Mouse (Mus musculus) ES-Bruce4 (cell line): ENCODE measurements around the gene Asb15. TPM values are rescaled to one million over a fixed set of nuclear protein-coding genes. Genes with fewer than 3 reads are reported as not detected.

Experiments
- H3K27ac ChIP-seq: 2 replicates; pipeline ENCODE4 v1.5.1; 2012; ENCODE audit warnings: low read length, inconsistent platforms; ENCODE audit not compliant: insufficient read depth
- H3K27me3 ChIP-seq: 2 replicates; pipeline ENCODE4 v1.6.1; 2012; ENCODE audit warnings: mild to moderate bottlenecking, low read length, inconsistent platforms; ENCODE audit not compliant: control insufficient read depth, poor library complexity, insufficient read depth, severe bottlenecking
- H3K36me3 ChIP-seq: 2 replicates; pipeline ENCODE4 v1.6.1; 2012; ENCODE audit warnings: inconsistent platforms, mild to moderate bottlenecking, low read length, moderate library complexity; ENCODE audit not compliant: control insufficient read depth, poor library complexity, insufficient read depth, severe bottlenecking
- H3K4me1 ChIP-seq: one replicate; pipeline ENCODE4 v1.8.1; 2011; ENCODE audit warnings: low read length; ENCODE audit not compliant: control insufficient read depth, insufficient read depth
- H3K4me3 ChIP-seq: 2 replicates; pipeline ENCODE4 v1.5.1; 2011; ENCODE audit warnings: low read depth, mild to moderate bottlenecking, low read length
- H3K9ac ChIP-seq: 2 replicates; pipeline ENCODE4 v1.6.1; 2012; ENCODE audit warnings: low read depth, mild to moderate bottlenecking, inconsistent platforms; ENCODE audit not compliant: poor library complexity, severe bottlenecking
- H3K9me3 ChIP-seq: replicated peaks from 2 replicates; pipeline ENCODE4 v1.6.1; 2012; ENCODE audit warnings: mild to moderate bottlenecking, low read length, inconsistent platforms; ENCODE audit not compliant: control insufficient read depth, poor library complexity, insufficient read depth, severe bottlenecking
- CTCF ChIP-seq: IDR thresholded peaks from one replicate; pipeline ENCODE4 v1.8.1; 2011; ENCODE audit warnings: low read depth, low read length
- EP300 ChIP-seq: IDR thresholded peaks from 2 replicates; pipeline ENCODE4 v1.6.1; 2011; ENCODE audit warnings: low read depth, low read length; ENCODE audit not compliant: insufficient read depth
- POLR2A ChIP-seq: IDR thresholded peaks from one replicate; pipeline ENCODE4 v1.8.1; 2011; ENCODE audit warnings: low read length; ENCODE audit not compliant: insufficient read depth
- polyA plus RNA-seq: library from polyadenylated mRNA; stranded (reverse); fragments of >200 nt; gene quantifications from 2 replicates; pipeline ENCODE4 v1.2.4, GENCODE M21; 2011; ENCODE audit warnings: low read depth; ENCODE audit not compliant: missing spikeins, insufficient read depth, insufficient read length

Gene Asb15
- polyA plus RNA-seq, 1 experiment = not detected

GRCm38 (mm10) chr6:24585431-24586310, 57.7 kb downstream of the Asb15 start:
- no peak overlapping the region for H3K9ac ChIP-seq
- no peaks in the 10 kb centered on the region for H3K36me3 ChIP-seq
- TF ChIP-seq CTCF (no peak), EP300 (no peak), POLR2A (no peak)
- H3K9me3 ChIP-seq = no peaks in the 10 kb centered on the region
- no peak overlapping the region for H3K4me3 ChIP-seq
- H3K27ac ChIP-seq = no peak overlapping the region
- no peaks in the 10 kb centered on the region for H3K27me3 ChIP-seq
- H3K4me1 ChIP-seq = no peaks in the 10 kb centered on the region

DNA sequence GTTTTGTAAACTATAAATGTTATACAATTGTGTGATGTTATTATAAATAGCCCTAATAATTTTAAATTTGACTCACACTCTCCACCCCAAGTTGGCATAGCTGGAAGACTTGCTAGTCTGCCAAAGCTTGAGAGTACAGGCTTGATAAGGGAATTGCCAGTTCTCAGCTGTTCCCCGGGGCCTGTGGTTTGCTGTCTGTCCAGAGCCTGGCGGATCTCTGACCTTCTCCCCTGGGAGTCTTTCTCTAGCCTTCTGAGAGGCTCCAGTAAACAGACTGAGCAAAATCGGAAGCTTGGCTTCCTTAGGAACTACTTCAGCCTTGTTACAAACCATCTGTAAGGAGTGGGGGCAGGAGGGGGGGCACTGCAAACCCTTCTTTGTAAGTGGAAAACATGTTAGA, 58.9 kb downstream of the Asb15 start:
- Histone ChIP-seq H3K27me3 (no peaks in the 10 kb centered on the region), H3K9ac (no peak overlapping the region)
- TF ChIP-seq EP300 (no peak), POLR2A (no peak), CTCF (no peak)

GRCm38 (mm10) chr6:24590282-24590681, 62.3 kb downstream of the Asb15 start:
- no peaks in the 10 kb centered on the region for H3K4me1 ChIP-seq
- no peaks in the 10 kb centered on the region for H3K27me3 ChIP-seq
- no peak overlapping the region for H3K4me3 ChIP-seq
- TF ChIP-seq POLR2A (no peak), EP300 (no peak), CTCF (no peak)
- no peaks in the 10 kb centered on the region for H3K9me3 ChIP-seq
- no peak overlapping the region for H3K9ac ChIP-seq
- H3K27ac ChIP-seq = no peak overlapping the region
- H3K36me3 ChIP-seq = no peaks in the 10 kb centered on the region

More for the DNA sequence above, 58.9 kb downstream of the Asb15 start:
- Histone ChIP-seq H3K4me1 (no peaks in the 10 kb centered on the region), H3K9me3 (no peaks in the 10 kb centered on the region), H3K27ac (no peak overlapping the region), H3K36me3 (no peaks in the 10 kb centered on the region), H3K4me3 (no peak overlapping the region)

GRCm38 (mm10) chr6:24591525-24592218, 63.7 kb downstream of the Asb15 start:
- H3K27ac ChIP-seq = no peak overlapping the region
- no peak for TF ChIP-seq CTCF
- no peak for TF ChIP-seq EP300
- no peak for TF ChIP-seq POLR2A

GRCm38 (mm10) chr6:24597500-24597899, 69.6 kb downstream of the Asb15 start, which contains the start of gene Lmod2:
TSS of gene Lmod2 (plus strand) at chr6:24597762.
- Histone ChIP-seq H3K4me1 (no peaks in the 10 kb centered on the region), H3K4me3 (no peak within 1 kb of the TSS), H3K27ac (no peak within 1 kb of the TSS), H3K27me3 (no peaks in the 10 kb centered on the region), H3K9ac (no peak within 1 kb of the TSS), H3K36me3 (no peaks in the 10 kb centered on the region), H3K9me3 (no peaks in the 10 kb centered on the region)
- TF ChIP-seq POLR2A (no peak), EP300 (no peak), CTCF (no peak)

More at GRCm38 (mm10) chr6:24591525-24592218, 63.7 kb downstream of the Asb15 start:
- Histone ChIP-seq H3K4me1 (no peaks in the 10 kb centered on the region), H3K27me3 (no peaks in the 10 kb centered on the region), H3K4me3 (no peak overlapping the region), H3K36me3 (no peaks in the 10 kb centered on the region), H3K9me3 (no peaks in the 10 kb centered on the region), H3K9ac (no peak overlapping the region)
